Mouse (Mus musculus): Measurements from ENCODE around the gene Cwc27.

Gene Cwc27

DNA sequence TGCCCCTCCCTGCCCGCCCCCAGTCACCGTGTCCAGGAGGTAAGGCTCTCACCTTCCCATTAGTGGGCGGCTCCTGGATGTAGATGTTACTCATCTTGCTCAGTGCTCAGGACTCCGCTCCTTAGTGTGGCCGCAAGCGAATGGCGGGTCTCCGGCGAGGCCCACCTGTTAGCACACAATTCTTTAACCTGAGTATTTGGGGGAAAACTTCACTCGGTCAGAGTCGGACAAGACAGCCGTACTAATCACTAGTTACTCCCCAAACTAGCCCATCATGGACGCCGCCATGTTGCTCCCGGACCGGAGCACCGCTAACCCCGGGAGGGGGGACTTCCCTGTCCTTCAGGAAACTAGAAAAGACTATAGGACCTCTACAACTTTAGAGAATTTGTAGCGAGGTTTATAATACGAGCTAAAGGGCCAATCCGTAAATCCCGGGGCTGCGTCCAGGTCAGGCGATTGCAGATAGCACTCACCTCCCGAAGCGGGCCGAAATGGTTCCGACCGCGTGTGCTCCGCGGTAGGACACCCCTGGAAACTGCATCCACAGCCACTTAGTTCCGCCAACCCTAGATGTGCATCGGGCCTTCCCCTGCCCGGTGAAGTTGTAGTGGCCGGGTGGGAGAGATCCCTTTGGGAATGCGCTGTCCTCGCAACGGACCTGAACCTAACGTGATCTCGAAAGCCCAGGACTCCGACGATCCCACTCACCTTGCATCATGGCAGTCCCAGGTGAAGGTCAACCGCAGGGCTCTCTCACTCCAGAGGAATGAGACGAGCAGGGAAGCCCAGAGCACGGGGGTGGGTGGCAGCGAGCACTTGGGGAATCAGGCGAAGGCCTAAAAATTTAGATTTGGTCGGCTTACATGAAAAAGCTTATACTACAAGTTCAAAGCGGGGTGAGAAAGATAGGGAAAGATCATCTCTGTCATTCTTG lies at the start of gene Cwc27:
Cwc27 (minus strand) TSS at position 508 of the 937 bp plus-strand sequence.
- DNase-seq: peak; percentile 71 to 80

DNA sequence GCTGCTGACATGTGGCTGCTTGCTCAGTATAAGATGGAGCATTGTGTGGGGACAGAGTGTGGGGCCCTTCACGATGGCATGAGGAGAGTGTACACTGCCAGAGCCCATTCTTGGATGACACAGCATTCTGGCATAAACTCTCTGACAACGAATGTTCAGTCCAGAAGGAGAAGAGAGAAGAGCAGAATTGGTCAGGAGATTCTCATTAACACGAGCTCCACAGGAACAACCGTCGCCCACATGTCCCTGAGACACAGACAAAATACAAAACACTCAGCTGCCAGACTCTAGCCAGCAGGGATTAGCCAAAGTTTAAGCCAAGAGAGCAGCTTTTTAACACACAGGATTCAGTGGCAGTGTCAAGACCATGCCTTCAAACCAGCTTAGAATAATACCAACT lies 49.8 kb upstream of the Cwc27 start:
- no peak for DNase-seq

DNA sequence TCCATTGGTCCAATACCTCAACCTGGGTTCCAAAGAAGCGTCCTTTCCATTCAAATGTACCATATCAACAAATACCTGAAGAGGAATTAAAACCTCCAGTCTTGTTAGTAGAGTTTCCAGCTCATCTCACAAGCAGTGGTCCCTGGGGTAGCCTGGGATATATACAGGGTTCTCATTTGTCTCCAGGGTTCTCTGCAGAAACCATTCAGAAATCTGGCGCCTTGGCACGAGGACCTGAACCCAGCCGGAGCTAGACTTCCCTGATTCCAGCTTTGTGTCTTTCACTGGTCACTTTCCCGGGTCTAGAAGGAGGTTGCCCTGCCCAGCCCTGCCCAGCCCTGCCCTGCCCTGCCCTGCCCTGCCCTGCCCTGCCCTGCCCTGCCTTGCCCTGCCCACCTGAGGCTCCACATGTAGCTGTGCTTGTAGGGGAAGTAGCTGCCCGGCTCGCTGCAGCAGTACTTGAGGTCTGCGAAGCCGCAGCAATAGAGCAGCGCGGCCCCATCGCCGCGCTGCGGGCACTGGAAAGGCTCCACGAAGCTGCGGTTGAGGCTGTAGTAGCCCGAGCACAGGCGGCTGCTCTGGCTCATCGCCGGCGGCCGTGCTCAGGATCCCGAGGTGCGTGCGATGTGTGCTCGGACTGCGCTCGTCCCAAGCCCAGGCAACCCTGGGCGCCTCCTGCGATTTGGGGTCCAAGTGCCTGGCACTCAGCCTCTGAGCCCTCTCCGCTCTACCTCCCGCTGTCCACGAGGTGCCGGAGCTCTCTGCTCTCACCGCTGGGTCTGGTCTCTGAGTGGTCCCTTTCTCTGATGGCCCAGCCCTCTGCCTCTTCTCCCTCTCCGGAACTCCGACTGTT lies 46.4 kb upstream of the Cwc27 start, which contains the start of gene Shisal2b:
Shisal2b (minus strand) TSS at position 767 of the 853 bp plus-strand sequence.
- peak in 1 of 2 experiments; percentile 2 for DNase-seq

DNA sequence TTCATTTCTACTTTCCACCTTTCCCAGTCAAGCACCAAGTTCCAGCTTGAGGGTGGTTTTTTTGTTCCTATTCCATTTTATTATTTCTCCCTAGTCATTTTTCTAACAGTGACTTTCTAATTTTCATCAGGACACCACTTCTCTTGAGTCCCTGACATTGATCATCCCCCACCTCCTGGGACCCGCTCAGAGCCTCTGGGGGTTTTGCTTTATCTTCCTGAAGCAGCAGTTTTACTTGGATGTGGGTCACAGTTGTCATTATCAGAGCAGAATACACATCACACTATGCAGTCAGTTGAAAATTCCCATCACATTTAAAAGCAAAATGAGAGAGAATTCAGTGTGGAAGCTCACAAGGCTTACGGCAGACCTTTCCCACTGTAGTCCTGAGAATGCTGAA lies 36.7 kb upstream of the Cwc27 start:
- DNase-seq: no peak

DNA sequence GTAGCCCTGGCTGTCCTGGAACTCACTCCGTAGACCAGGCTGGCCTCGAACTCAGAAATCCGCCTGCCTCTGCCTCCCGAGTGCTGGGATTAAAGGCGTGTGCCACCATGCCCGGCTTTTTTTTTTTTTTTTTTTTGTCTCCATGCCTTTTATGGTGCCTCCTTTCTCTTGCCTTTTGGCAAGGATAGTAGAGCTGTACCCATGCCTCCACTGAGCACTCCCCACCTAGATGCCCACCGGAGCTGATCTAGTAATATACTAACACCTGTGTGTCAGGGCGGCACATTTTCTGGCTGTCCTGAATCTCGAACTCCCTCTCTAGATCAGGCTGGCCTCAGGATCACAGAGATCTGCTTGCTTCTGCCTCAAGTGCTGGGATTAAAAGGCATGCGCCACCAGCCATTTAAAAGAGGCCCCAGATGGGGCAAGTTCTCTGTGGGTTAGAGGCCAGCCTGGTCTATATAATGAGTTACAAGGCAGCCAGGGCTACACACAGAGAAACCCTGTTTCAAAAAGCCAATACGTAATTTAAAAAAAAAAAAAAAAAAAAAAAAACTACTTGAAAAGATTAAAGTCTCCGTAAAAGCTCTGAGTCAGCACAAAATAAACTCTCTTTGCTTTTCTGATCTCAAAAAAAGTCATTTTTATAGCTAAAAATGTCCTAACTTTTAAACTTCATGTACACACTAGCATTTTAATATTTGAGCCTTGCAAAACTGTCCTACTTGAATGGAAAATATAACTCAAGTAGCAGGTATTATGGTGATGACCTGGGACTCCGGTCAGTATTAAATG lies 26.6 kb upstream of the Cwc27 start:
- no peak for DNase-seq

DNA sequence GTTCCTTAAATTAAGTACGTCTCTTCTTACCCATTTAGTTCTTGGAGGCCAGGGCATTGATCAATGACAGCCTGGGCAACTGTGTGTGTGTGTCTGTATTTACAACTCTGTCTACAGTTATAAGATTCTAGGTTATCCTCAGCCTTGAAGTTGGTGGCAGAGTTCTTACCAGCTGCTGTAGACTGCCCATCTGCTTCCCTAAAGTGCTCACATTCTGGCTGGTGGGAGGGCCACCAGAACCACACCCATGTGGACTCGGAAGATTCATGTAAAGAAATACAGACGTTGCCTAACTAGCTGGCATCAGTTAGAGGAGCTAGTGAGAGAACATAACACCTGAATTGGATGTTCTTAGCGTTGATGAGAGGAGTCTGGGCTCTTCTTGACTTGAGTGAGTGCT lies 25.0 kb upstream of the Cwc27 start:
- DNase-seq: no peak

DNA sequence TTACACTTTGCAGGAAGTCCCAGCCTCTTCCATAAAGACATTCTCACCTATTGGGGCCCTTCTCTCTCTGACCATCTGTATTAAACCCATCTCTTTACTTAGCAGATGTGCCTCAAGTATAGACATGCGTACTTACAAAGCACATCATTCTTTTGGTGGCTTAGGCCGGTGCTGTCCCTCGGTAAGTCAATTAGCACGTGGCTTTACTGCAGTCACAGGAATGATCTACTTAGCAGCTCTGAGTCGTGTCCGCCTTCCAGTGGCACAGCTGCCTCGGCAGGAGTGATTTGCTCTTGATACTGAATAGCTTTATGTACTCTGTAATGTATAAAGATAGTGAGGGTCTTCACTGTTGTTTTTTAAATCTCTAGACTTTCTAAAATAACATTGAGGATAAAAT lies 20.7 kb upstream of the Cwc27 start:
- no peak for DNase-seq

DNA sequence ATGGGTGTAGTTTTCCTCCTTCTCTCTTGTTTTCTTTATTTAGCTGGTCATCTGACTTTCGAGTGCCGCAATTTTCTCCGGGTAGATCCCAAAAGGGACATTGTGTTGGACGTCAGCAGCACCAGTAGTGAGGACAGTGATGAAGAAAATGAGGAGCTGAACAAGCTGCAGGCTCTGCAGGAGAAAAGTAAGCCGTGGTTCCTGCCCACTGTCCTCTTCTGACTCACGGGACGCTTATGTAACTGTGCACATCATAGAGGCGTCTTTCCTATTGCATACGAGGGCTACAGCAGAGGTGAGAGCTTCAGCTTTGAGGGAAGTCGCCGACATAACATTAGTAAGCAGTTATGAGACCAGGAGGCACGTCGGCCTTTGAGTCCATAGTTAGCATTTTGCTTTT lies 15.9 kb upstream of the Cwc27 start:
- DNase-seq: no peak

DNA sequence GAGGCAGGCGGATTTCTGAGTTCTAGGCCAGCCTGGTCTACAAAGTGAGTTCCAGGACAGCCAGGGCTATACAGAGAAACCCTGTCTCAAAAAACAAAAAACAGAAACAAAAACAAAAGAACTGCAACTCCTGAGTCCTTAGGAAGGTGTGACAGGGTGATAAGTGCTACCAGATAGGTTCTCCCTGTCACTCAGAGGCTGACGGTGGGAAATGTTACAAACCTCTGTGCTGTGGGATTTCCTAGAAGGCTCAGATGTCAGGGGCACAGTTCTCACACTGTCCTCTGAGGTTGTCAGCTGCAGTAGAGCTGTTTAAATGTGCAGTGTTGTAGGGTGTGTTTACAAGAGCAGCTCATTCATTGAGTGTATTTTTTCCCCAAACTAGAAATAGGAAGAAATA lies 8.5 kb upstream of the Cwc27 start:
- no peak for DNase-seq

DNA sequence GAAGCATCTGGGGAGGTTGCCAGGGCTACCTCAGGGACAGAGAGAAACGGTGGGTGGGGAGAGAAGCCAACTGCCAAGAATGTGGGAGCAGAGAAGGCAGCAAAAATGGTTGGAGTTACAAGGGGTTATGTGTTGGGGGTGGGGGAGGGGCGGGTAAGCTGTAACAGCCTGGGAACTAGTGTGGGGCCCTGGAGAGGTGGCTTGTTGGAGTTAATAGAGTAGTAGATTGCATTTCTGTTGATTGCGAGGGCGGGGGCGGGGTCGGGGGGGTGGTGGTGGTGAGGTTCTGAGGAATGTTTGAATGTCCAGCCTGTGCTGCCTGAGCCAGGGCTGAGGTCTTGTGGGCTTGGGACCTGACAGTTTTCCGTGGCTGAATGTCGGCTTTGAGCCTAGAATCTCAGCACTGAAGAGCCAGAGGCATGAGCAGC lies 5.5 kb upstream of the Cwc27 start:
- no peak for DNase-seq

DNA sequence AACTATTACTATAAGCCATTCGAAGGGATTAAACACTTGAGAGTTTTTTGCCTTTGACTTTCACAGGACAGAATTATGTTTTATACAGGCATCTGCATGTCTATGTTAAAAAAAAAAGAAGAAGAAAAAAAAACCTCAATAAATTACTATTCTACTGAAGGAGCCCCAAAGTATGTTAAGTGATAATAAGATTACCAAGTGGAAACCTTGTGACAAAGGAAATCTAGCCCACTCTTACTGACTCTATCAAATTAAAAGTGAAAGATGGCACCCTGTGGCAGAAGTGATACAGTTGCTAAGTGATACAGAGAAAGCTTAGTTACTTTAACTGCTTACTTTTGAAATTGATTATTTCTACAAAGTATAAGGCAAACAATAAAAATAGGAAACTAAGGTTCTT lies 5.0 kb upstream of the Cwc27 start:
- DNase-seq: no peak

DNA sequence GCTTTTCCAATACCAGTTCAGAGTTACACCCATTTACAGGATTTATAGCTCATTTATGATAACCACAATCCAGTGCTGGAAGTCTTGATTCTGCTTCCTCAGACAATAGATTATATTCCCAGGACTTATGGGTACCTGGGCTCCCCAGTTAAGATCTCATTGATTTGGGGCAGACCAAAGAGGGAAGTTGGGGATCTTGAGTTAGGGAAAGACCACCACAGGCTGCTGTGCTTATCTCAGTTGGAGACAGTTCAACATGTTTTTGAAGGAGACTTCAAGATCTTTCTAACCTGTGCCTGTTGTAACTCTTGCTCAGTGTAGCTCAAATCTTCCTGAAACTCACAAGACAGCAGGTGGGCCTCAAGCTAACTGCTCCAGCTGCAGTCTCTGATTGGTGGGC lies 4.2 kb upstream of the Cwc27 start:
- no peak for DNase-seq

DNA sequence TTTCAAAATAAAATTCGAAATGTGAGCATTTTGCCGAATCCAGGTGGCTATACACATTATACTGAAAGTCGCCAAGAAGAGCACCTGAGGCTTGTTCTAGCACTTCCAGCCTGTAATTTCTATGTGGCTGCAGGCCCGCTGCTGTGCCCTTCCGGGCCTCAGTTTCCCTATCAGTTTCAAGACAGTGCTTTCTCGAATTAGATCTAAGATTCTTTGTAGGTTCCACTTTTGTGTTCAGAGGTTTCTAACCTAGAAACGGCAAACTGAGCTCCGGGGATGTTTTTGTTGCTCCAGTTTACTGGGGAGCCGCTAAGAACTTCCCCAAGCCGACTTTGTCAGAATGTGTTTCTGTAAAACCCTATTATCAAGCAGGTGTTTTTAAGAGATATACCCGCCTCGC lies 754 bp upstream of the Cwc27 start:
- peak in 1 of 2 experiments; percentile 4 for DNase-seq

DNA sequence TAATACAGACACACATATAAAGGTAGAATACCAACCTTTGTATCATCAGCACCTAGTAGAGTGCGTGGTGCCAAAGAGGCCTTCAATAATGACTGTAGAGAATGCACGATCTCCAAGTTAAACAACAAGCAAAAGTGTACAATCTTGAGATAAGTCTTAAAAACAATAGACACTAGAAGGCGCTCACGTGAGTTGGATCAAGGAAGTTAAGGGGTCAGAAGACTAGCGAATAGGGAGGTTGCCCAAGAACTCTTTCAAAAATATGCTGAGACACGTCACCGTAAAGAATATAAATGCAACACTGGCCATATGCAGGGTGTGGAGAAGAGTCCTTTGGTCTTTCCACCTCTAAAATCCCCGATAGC lies 690 bp downstream of the Cwc27 start:
- peak; percentile 10 to 18 for DNase-seq

DNA sequence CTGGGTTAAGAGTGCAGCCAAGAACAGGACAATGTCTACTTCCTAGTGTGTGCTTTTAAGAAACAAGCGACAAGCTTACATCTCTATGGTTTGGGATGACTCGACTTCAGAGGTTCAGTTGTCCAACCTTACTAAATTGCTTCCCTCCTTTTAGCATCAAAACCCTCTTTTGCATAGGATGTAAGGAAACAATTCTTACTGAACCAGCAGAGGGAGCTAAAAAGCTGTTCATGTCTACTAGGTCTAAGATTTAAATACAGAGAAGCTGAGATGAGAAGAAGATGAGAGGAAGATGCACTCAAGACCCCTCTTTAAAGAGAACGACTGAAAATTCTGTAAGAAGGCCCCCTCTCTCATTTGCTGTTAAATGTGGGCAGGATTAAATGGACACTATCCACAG lies 11.3 kb downstream of the Cwc27 start:
- DNase-seq: no peak

DNA sequence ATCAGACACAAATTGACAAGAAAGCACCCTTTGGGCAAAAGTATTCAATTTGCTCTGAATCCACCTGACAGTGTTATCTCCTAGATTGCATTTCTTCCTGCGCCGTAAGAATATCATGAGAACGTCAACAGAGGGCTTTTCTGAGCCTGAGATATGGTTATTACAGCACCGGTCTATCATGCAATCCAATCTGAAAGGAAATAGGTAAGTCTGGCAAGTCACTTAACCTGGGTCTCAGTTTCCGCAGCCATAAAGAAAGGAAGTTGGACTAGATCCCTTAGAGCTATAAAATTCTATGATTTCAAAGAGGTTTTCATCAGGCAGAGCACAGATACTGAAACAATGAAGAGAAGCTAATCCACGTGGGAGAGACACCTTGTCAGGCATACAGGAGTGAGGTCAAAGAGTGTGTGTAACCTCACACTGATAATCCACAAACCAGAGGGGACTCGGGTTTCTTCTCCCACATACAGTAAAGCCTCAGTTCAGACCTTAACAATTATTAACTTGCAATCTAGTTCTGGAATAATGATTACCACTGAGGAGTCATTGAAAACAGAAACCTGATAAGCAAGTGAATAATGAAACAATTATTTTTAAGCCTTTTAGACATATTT lies 17.3 kb downstream of the Cwc27 start:
- DNase-seq: no peak

DNA sequence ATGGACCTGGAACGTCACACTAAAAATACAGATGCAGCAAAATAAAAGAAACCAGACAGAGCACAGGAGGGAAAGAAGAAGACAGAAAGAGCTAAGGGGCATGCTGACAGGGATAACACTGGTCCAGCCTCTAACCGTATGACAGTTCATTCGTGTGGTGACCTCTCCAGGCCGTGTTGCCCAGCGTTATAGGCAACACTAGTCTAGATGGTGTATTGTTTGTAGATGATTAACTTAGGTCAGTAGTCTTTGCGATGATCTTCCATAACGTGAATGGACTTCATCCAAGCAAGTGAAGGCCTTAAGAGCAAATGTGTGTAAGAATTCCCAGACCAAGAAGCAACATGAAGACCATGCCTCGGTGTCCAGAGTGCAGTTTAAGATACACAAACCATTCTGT lies 17.9 kb downstream of the Cwc27 start:
- DNase-seq: no peak

DNA sequence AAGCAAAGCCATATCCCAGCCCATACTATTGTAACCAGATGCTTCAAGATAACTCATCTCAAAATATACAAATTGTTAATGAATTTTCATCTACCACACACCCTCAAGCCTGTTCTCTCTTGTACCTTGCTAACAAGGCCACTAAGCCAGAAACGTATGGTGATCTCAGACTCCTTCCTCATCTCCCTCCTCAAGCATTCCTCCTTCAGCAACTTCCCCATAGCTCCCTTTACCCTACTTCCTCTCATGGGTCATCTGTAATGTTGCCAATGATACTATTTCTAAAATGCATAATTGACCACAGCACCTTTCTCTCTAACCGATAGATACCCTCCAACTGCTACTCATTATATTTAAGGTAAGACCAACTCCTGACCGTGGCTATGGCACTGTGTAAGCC lies 22.5 kb downstream of the Cwc27 start:
- DNase-seq: no peak

DNA sequence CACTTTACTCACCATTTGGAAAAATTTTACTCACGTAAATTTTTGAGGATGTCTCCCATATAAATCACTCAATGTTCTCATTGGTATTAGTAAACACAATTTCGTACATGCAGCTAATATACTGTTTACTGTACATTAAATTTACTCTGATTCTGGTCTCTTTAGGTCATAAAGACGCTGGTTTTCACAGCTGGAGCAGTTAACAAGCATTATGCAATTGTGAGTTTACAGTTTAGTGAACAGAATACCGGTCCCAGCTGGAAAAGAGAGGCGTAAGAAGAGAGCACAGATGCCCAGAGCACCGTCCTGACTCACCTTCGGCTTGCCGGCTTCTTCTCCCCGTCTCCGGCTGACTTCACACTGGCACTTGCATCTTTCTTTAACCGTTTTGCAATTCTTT lies 24.8 kb downstream of the Cwc27 start, which contains the start of gene Srek1ip1:
Srek1ip1 (plus strand) TSS at position 301 of the 400 bp plus-strand sequence.
- DNase-seq: no peak

DNA sequence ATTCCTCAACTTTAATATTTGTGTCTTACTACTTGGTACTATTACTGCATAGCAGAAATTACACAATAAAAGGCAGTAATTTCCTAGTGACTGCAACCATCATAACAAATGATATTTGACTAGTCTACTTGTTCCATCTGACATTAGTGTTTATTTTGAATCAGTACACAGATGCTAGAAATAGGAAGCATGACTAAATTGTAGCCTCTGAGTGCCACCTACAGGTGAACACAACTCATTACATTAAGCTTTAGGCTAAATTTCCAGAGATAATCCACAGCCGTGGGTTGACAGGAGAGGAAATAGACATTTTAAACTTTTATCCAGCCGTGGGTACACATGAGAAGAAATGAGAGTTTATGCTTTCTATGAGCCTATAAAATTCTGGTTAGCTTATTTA lies 27.3 kb downstream of the Cwc27 start:
- peak; percentile 6 to 19 for DNase-seq

DNA sequence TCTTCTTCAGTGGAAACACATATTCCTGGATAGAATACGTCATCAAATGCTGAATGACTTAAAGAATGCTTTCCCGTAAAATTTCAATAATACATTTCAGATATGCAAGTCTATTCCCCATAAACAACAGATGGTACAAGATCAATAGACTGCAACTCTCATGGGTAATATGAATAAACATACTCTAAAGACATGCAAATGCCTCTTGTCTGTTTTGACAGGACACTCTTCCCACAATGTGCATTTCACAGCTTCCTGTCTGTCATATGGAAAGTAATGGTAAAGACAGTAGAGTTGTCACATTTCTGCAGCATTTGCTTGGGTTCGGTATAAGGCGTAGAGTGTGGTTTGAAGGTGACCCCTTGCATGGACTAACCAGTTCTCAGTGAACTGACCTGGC lies 29.7 kb downstream of the Cwc27 start:
- DNase-seq: no peak

DNA sequence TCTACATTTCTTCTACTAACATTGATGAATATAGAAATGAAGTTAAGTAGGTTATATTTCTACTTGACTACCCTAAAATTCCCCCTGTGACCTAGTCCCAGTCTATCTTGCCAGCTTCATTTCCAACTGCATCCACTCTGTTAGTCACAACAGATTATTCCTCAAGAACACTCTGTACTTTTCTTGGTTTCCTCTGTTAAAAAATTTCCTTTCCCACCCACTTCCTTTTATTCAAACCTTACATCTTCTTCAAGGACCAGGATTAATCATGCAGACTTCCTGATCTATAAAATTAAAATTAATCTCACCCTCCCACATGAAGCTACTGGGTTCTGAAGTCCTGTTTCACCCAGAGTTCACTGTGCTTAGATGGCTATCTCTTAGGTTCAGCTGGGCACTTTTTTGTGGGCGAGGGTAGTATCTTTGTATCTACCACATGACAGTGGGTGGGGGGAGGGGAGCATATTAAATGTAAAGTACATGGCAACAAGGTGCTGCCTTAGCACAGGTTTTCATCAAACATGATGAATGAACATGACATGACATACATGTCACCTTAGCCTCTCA lies 37.8 kb downstream of the Cwc27 start:
- DNase-seq: no peak

All from kidney, adult 8-10 months (tissue).